Mouse (Mus musculus): Measurements from ENCODE around the gene Fam198a. TPM values are rescaled to one million over a fixed set of nuclear protein-coding genes. Genes with fewer than 3 reads are reported as not detected.
"Not testable (repeated sequence)": the region's sequence is repeated elsewhere in the genome, so short reads cannot be mapped to it uniquely, and the experiment has no call there.

Gene Fam198a
- polyA plus RNA-seq, 1 experiment from 2014 or later = 0.21 TPM

DNA sequence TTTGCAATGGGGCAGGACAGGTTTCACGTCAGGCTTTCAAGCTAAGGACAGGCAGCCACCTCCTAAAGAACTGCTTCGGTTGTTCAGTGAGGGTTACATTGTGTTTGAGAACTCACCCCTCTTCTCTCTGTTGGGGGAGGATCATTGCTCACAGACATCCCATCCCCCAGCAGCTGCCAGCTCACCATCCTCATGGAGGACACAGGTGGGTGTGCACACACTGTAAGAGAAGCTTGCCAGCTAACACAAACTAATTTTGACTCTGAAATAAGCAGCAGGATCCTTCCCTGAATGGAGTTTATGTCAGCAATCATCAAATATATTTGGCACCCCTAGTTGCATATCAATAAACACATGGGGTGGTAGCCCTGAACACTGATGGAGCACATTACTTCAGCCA is 62.0 kb downstream of the Fam198a start:
- no peaks in the 10 kb centered on the region for H3K36me3 ChIP-seq (ENCODE audit: control insufficient read depth, insufficient read depth, low read length)
- H3K4me1 ChIP-seq (replicated peaks; ENCODE audit: control insufficient read depth, insufficient read depth, low read length) = no peaks in the 10 kb centered on the region
- no peak overlapping the region for H3K27ac ChIP-seq (ENCODE audit: low read depth, low read length)
- DNase-seq (ENCODE audit: low spot score) = no peak
- no peak for ATAC-seq (replicated peaks; ENCODE audit: low FRiP score)
- no peaks in the 10 kb centered on the region for H3K9me3 ChIP-seq (ENCODE audit: control insufficient read depth, low read length)
- no peak overlapping the region for H3K9ac ChIP-seq (ENCODE audit: low read depth, low read length)
- 75% methylated on average over 2 of the region's 2 CpGs for WGBS
- H3K4me3 ChIP-seq (ENCODE audit: low read depth, low read length) = no peak overlapping the region
- H3K27me3 ChIP-seq (replicated peaks; ENCODE audit: control insufficient read depth, insufficient read depth, low read length) = no peaks in the 10 kb centered on the region
- no peak overlapping the region for H3K4me2 ChIP-seq

DNA sequence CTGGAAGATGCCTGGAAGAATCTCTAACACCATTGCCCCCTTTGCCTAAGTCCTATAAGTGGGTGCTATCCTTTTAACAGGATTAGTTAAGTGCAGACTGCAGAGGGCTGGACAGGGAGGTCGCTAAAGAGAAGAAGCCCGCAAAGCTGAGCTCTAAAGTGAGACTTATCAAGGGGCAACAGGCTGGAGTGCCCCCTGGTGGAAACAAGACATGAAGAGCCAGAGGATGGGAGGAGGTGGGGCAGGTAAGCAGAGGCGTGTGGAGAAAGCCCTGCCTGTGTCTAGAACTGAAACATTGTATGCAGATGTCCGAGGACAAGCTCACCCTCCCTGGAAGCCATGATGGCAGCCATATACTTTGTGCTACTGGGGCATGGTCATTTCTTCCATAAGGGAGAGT is 62.8 kb downstream of the Fam198a start:
- no peaks in the 10 kb centered on the region for H3K36me3 ChIP-seq (ENCODE audit: control insufficient read depth, insufficient read depth, low read length)
- no peaks in the 10 kb centered on the region for H3K4me1 ChIP-seq (replicated peaks; ENCODE audit: control insufficient read depth, insufficient read depth, low read length)
- no peak overlapping the region for H3K4me3 ChIP-seq (ENCODE audit: low read depth, low read length)
- DNase-seq (ENCODE audit: low spot score) (no peak), ATAC-seq (replicated peaks; ENCODE audit: low FRiP score) (no peak)
- no peak overlapping the region for H3K4me2 ChIP-seq
- H3K27me3 ChIP-seq (replicated peaks; ENCODE audit: control insufficient read depth, insufficient read depth, low read length) = no peaks in the 10 kb centered on the region
- no peak overlapping the region for H3K9ac ChIP-seq (ENCODE audit: low read depth, low read length)
- H3K27ac ChIP-seq (ENCODE audit: low read depth, low read length) = no peak overlapping the region
- 69% methylated on average over 4 of the region's 4 CpGs for WGBS
- no peaks in the 10 kb centered on the region for H3K9me3 ChIP-seq (ENCODE audit: control insufficient read depth, low read length)

GRCm38 (mm10) chr9:122014241-122014667 is 63.5 kb downstream of the Fam198a start:
- Histone ChIP-seq H3K27ac (ENCODE audit: low read depth, low read length) (no peak overlapping the region), H3K36me3 (ENCODE audit: control insufficient read depth, insufficient read depth, low read length) (no peaks in the 10 kb centered on the region), H3K9ac (ENCODE audit: low read depth, low read length) (no peak overlapping the region), H3K27me3 (replicated peaks; ENCODE audit: control insufficient read depth, insufficient read depth, low read length) (no peaks in the 10 kb centered on the region), H3K4me2 (no peak overlapping the region), H3K4me3 (ENCODE audit: low read depth, low read length) (no peak overlapping the region), H3K9me3 (ENCODE audit: control insufficient read depth, low read length) (no peaks in the 10 kb centered on the region), H3K4me1 (replicated peaks; ENCODE audit: control insufficient read depth, insufficient read depth, low read length) (no peaks in the 10 kb centered on the region)
- DNase-seq (ENCODE audit: low spot score) (peak; percentile 62), ATAC-seq (replicated peaks; ENCODE audit: low FRiP score) (peak; percentile 45)
- 16% methylated on average over 10 of the region's 10 CpGs for WGBS

GRCm38 (mm10) chr9:122018079-122018478 is 67.3 kb downstream of the Fam198a start:
- ATAC-seq (replicated peaks; ENCODE audit: low FRiP score) = no peak
- 78% methylated on average over 5 of the region's 5 CpGs for WGBS
- Histone ChIP-seq H3K4me2 (no peak overlapping the region), H3K4me3 (ENCODE audit: low read depth, low read length) (no peak overlapping the region), H3K4me1 (replicated peaks; ENCODE audit: control insufficient read depth, insufficient read depth, low read length) (no peaks in the 10 kb centered on the region), H3K27ac (ENCODE audit: low read depth, low read length) (no peak overlapping the region), H3K9me3 (ENCODE audit: control insufficient read depth, low read length) (no peaks in the 10 kb centered on the region), H3K27me3 (replicated peaks; ENCODE audit: control insufficient read depth, insufficient read depth, low read length) (no peaks in the 10 kb centered on the region), H3K9ac (ENCODE audit: low read depth, low read length) (no peak overlapping the region), H3K36me3 (ENCODE audit: control insufficient read depth, insufficient read depth, low read length) (no peaks in the 10 kb centered on the region)
- no peak for DNase-seq (ENCODE audit: low spot score)

GRCm38 (mm10) chr9:122018782-122019395 is 68.1 kb downstream of the Fam198a start:
- Histone ChIP-seq H3K4me2 (no peak overlapping the region), H3K27ac (ENCODE audit: low read depth, low read length) (no peak overlapping the region), H3K4me1 (replicated peaks; ENCODE audit: control insufficient read depth, insufficient read depth, low read length) (no peaks in the 10 kb centered on the region), H3K27me3 (replicated peaks; ENCODE audit: control insufficient read depth, insufficient read depth, low read length) (no peaks in the 10 kb centered on the region), H3K9me3 (ENCODE audit: control insufficient read depth, low read length) (no peaks in the 10 kb centered on the region), H3K9ac (ENCODE audit: low read depth, low read length) (no peak overlapping the region), H3K36me3 (ENCODE audit: control insufficient read depth, insufficient read depth, low read length) (no peaks in the 10 kb centered on the region), H3K4me3 (ENCODE audit: low read depth, low read length) (no peak overlapping the region)
- no peak for ATAC-seq (replicated peaks; ENCODE audit: low FRiP score)
- WGBS = 28% methylated on average over 8 of the region's 8 CpGs
- no peak for DNase-seq (ENCODE audit: low spot score)

- ATAC-seq (replicated peaks; ENCODE audit: low FRiP score) (no peak), DNase-seq (ENCODE audit: low spot score) (no peak)
- Histone ChIP-seq H3K27ac (ENCODE audit: low read depth, low read length) (no peak overlapping the region), H3K27me3 (replicated peaks; ENCODE audit: control insufficient read depth, insufficient read depth, low read length) (no peaks in the 10 kb centered on the region), H3K4me2 (no peak overlapping the region), H3K9me3 (ENCODE audit: control insufficient read depth, low read length) (no peaks in the 10 kb centered on the region), H3K4me1 (replicated peaks; ENCODE audit: control insufficient read depth, insufficient read depth, low read length) (no peaks in the 10 kb centered on the region), H3K4me3 (ENCODE audit: low read depth, low read length) (no peak overlapping the region), H3K9ac (ENCODE audit: low read depth, low read length) (no peak overlapping the region), H3K36me3 (ENCODE audit: control insufficient read depth, insufficient read depth, low read length) (no peaks in the 10 kb centered on the region)
- 73% methylated on average over 4 of the region's 4 CpGs for WGBS
Measured at GRCm38 (mm10) chr9:122020321-122020720, 69.5 kb downstream of the Fam198a start.

DNA sequence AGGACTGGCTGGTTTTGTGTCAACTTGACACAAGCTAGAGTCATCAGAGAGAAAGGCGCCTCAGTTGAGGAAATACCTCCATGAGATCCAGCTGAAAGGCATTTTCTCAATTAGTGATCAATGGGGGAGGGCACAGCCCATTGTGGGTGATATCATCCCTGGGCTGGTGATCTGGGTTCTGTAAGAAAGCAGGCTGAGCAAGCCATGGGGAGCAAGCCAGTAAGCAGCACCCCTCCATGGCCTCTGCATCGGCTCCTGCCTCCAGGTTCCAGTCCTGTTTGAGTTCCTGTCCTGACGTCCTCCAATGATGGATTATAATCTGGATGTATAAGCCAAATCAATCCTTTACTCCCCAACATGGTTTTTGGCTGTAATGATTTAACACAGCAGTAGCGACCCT is 70.4 kb downstream of the Fam198a start:
- not testable (repeated sequence) for H3K9me3 ChIP-seq (ENCODE audit: control insufficient read depth, low read length); H3K36me3 ChIP-seq (ENCODE audit: control insufficient read depth, insufficient read depth, low read length); H3K27ac ChIP-seq (ENCODE audit: low read depth, low read length); H3K4me1 ChIP-seq (replicated peaks; ENCODE audit: control insufficient read depth, insufficient read depth, low read length); DNase-seq (ENCODE audit: low spot score); H3K4me3 ChIP-seq (ENCODE audit: low read depth, low read length); ATAC-seq (replicated peaks; ENCODE audit: low FRiP score); H3K9ac ChIP-seq (ENCODE audit: low read depth, low read length); H3K27me3 ChIP-seq (replicated peaks; ENCODE audit: control insufficient read depth, insufficient read depth, low read length); H3K4me2 ChIP-seq
- WGBS = 77% methylated on average over 4 of the region's 4 CpGs

GRCm38 (mm10) chr9:122021581-122021980 is 70.8 kb downstream of the Fam198a start:
- H3K9me3 ChIP-seq (ENCODE audit: control insufficient read depth, low read length) = no peaks in the 10 kb centered on the region
- H3K9ac ChIP-seq (ENCODE audit: low read depth, low read length) = no peak overlapping the region
- H3K36me3 ChIP-seq (ENCODE audit: control insufficient read depth, insufficient read depth, low read length) = no peaks in the 10 kb centered on the region
- 82% methylated on average over 5 of the region's 5 CpGs for WGBS
- H3K4me1 ChIP-seq (replicated peaks; ENCODE audit: control insufficient read depth, insufficient read depth, low read length) = peaks cover 4% of the 10 kb centered on the region; the same call in 1 of the 2 replicates
- no peak overlapping the region for H3K4me2 ChIP-seq
- H3K27me3 ChIP-seq (replicated peaks; ENCODE audit: control insufficient read depth, insufficient read depth, low read length) = no peaks in the 10 kb centered on the region
- ATAC-seq (replicated peaks; ENCODE audit: low FRiP score) = no peak
- no peak for DNase-seq (ENCODE audit: low spot score)
- H3K27ac ChIP-seq (ENCODE audit: low read depth, low read length) = no peak overlapping the region
- no peak overlapping the region for H3K4me3 ChIP-seq (ENCODE audit: low read depth, low read length)

GRCm38 (mm10) chr9:122022776-122023175 is 72.0 kb downstream of the Fam198a start:
- H3K27me3 ChIP-seq (replicated peaks; ENCODE audit: control insufficient read depth, insufficient read depth, low read length) = no peaks in the 10 kb centered on the region
- H3K9me3 ChIP-seq (ENCODE audit: control insufficient read depth, low read length) = no peaks in the 10 kb centered on the region
- H3K4me2 ChIP-seq = no peak overlapping the region
- WGBS = 43% methylated on average over 9 of the region's 9 CpGs
- no peak overlapping the region for H3K27ac ChIP-seq (ENCODE audit: low read depth, low read length)
- H3K4me1 ChIP-seq (replicated peaks; ENCODE audit: control insufficient read depth, insufficient read depth, low read length) = peaks cover 10% of the 10 kb centered on the region
- DNase-seq (ENCODE audit: low spot score) = no peak
- no peak overlapping the region for H3K4me3 ChIP-seq (ENCODE audit: low read depth, low read length)
- no peak overlapping the region for H3K9ac ChIP-seq (ENCODE audit: low read depth, low read length)
- 0 out of 2 replicates have a peak, but pooled peaks have one; percentile 39 for ATAC-seq (replicated peaks; ENCODE audit: low FRiP score)
- H3K36me3 ChIP-seq (ENCODE audit: control insufficient read depth, insufficient read depth, low read length) = no peaks in the 10 kb centered on the region
